Mouse (Mus musculus) intestine, embryonic 15.5 days (tissue): ENCODE data around the gene Tmco3. TPM values are rescaled to one million over a fixed set of nuclear protein-coding genes. Genes with fewer than 3 reads are reported as not detected.
A peak's percentile ranks its signal among the peaks of the same experiment; 100 is the strongest.

ENCODE experiments used
- ATAC-seq: fragments of 200-750 bp; cut with Nextera tagmentation; 2 replicates; pipeline ENCODE4 v1.8.0; 2017; ENCODE audit warnings: moderate TSS enrichment, moderate library complexity
- H3K27ac ChIP-seq: fragments of 300-500 bp; sonication (generic); 2 replicates; pipeline ENCODE4 v1.5.1; 2015; ENCODE audit warnings: mild to moderate bottlenecking, inconsistent platforms
- H3K27me3 ChIP-seq: fragments of 300-500 bp; sonication (generic); replicated peaks from 2 replicates; pipeline ENCODE4 v1.6.1; 2015; ENCODE audit warnings: inconsistent platforms
- H3K36me3 ChIP-seq: fragments of 300-500 bp; sonication (generic); 2 replicates; pipeline ENCODE4 v1.6.1; 2015; ENCODE audit warnings: inconsistent platforms
- H3K4me1 ChIP-seq: fragments of 300-500 bp; sonication (generic); replicated peaks from 2 replicates; pipeline ENCODE4 v1.6.1; 2015; ENCODE audit warnings: inconsistent platforms
- H3K4me2 ChIP-seq: fragments of 300-500 bp; sonication (generic); replicated peaks from 2 replicates; pipeline ENCODE4 v1.6.1; 2015; ENCODE audit warnings: mild to moderate bottlenecking, inconsistent platforms
- H3K4me3 ChIP-seq: fragments of 300-500 bp; sonication (generic); replicated peaks from 2 replicates; pipeline ENCODE4 v1.5.1; 2015; ENCODE audit warnings: inconsistent platforms
- H3K9ac ChIP-seq: fragments of 300-500 bp; sonication (generic); 2 replicates; pipeline ENCODE4 v1.6.1; 2015; ENCODE audit warnings: inconsistent platforms
- H3K9me3 ChIP-seq: fragments of 300-500 bp; sonication (generic); 2 replicates; pipeline ENCODE4 v1.6.1; 2016; ENCODE audit warnings: inconsistent platforms
- WGBS: fragments of 180-500 bp; shearing (Covaris S2); methylation state at CpG from one replicate; pipeline ENCODE4 v1.1.7; 2015; 5-methylcytosine and 5-hydroxymethylcytosine counted together
- polyA plus RNA-seq: library from polyadenylated mRNA; unstranded; fragments of >200 nt; fragmentation: Nextera tagmentation; extraction: Ambion mirVana; gene quantifications from 2 replicates; pipeline ENCODE4 v1.2.1, GENCODE M21; 2015

Gene Tmco3
- polyA plus RNA-seq, result 30.7 TPM in 2 replicates

GRCm38 (mm10) chr8:13287692-13288623 is at the start of gene Tmco3, which contains the start of gene Dcun1d2:
TSS of gene Tmco3 (plus strand) at chr8:13288190.
TSS of gene Dcun1d2 (minus strand) at chr8:13288131.
- H3K9me3 ChIP-seq, result no peaks in the 10 kb centered on the region
- 0 out of 2 replicates have a peak, but pooled peaks cover 3% of the 10 kb centered on the region for H3K36me3 ChIP-seq
- ATAC-seq, result peak; percentile 95
- H3K4me1 ChIP-seq, result peaks cover 5% of the 10 kb centered on the region
- H3K9ac ChIP-seq, result peak within 1 kb of the TSS; percentile 79
- no peaks in the 10 kb centered on the region for H3K27me3 ChIP-seq
- H3K27ac ChIP-seq, result peak within 1 kb of the TSS; percentile 95
- H3K4me2 ChIP-seq, result peak within 1 kb of the TSS; percentile 94
- under 1% methylated on average over 79 of the region's 79 CpGs for WGBS
- peak within 1 kb of the TSS; percentile 81 for H3K4me3 ChIP-seq

GRCm38 (mm10) chr8:13240055-13240454 is 47.9 kb upstream of the Tmco3 start:
- H3K27ac ChIP-seq, result no peak overlapping the region
- no peaks in the 10 kb centered on the region for H3K9me3 ChIP-seq
- no peak overlapping the region for H3K4me2 ChIP-seq
- H3K9ac ChIP-seq, result no peak overlapping the region
- no peaks in the 10 kb centered on the region for H3K27me3 ChIP-seq
- no peaks in the 10 kb centered on the region for H3K36me3 ChIP-seq
- ATAC-seq, result no peak
- no peaks in the 10 kb centered on the region for H3K4me1 ChIP-seq
- H3K4me3 ChIP-seq, result no peak overlapping the region
- 90% methylated on average over 9 of the region's 9 CpGs for WGBS

- 73% methylated on average over 7 of the region's 7 CpGs for WGBS
Measured at GRCm38 (mm10) chr8:13240691-13241090, 47.3 kb upstream of the Tmco3 start.

GRCm38 (mm10) chr8:13242985-13243870 is 44.8 kb upstream of the Tmco3 start:
- WGBS, result 78% methylated on average over 10 of the region's 10 CpGs
- no peak overlapping the region for H3K9ac ChIP-seq
- no peak overlapping the region for H3K27ac ChIP-seq
- no peaks in the 10 kb centered on the region for H3K9me3 ChIP-seq
- no peaks in the 10 kb centered on the region for H3K4me1 ChIP-seq
- no peaks in the 10 kb centered on the region for H3K27me3 ChIP-seq
- no peak overlapping the region for H3K4me3 ChIP-seq
- no peaks in the 10 kb centered on the region for H3K36me3 ChIP-seq
- H3K4me2 ChIP-seq, result no peak overlapping the region
- no peak for ATAC-seq

More at GRCm38 (mm10) chr8:13240691-13241090, 47.3 kb upstream of the Tmco3 start:
- Histone ChIP-seq H3K36me3 (no peaks in the 10 kb centered on the region), H3K9me3 (no peaks in the 10 kb centered on the region), H3K4me3 (no peak overlapping the region), H3K4me1 (no peaks in the 10 kb centered on the region), H3K9ac (no peak overlapping the region), H3K27ac (no peak overlapping the region), H3K27me3 (no peaks in the 10 kb centered on the region), H3K4me2 (no peak overlapping the region)
- ATAC-seq, result no peak

GRCm38 (mm10) chr8:13244343-13244880 is 43.6 kb upstream of the Tmco3 start:
- H3K4me1 ChIP-seq, result no peaks in the 10 kb centered on the region
- no peaks in the 10 kb centered on the region for H3K9me3 ChIP-seq
- no peak for ATAC-seq
- H3K27ac ChIP-seq, result no peak overlapping the region
- H3K9ac ChIP-seq, result no peak overlapping the region
- no peak overlapping the region for H3K4me3 ChIP-seq
- no peaks in the 10 kb centered on the region for H3K36me3 ChIP-seq
- H3K4me2 ChIP-seq, result no peak overlapping the region
- 87% methylated on average over 11 of the region's 11 CpGs for WGBS
- no peaks in the 10 kb centered on the region for H3K27me3 ChIP-seq

GRCm38 (mm10) chr8:13252837-13253236 is 35.2 kb upstream of the Tmco3 start:
- Histone ChIP-seq H3K9ac (no peak overlapping the region), H3K4me2 (no peak overlapping the region), H3K9me3 (no peaks in the 10 kb centered on the region), H3K27me3 (no peaks in the 10 kb centered on the region), H3K4me3 (no peak overlapping the region), H3K36me3 (peaks cover 10% of the 10 kb centered on the region), H3K4me1 (no peaks in the 10 kb centered on the region), H3K27ac (no peak overlapping the region)
- no peak for ATAC-seq
- WGBS, result 86% methylated on average over 13 of the region's 13 CpGs

- Histone ChIP-seq H3K27ac (no peak overlapping the region), H3K4me2 (no peak overlapping the region), H3K9ac (no peak overlapping the region), H3K9me3 (no peaks in the 10 kb centered on the region), H3K36me3 (peaks cover 10% of the 10 kb centered on the region), H3K27me3 (no peaks in the 10 kb centered on the region), H3K4me3 (no peak overlapping the region), H3K4me1 (no peaks in the 10 kb centered on the region)
- 66% methylated on average over 5 of the region's 5 CpGs for WGBS
- ATAC-seq, result no peak
Measured at GRCm38 (mm10) chr8:13253413-13253812, 34.6 kb upstream of the Tmco3 start.

- Histone ChIP-seq H3K9me3 (no peaks in the 10 kb centered on the region), H3K4me2 (no peak within 1 kb of the TSS), H3K27ac (no peak within 1 kb of the TSS), H3K27me3 (no peaks in the 10 kb centered on the region), H3K9ac (no peak within 1 kb of the TSS), H3K4me3 (no peak within 1 kb of the TSS), H3K4me1 (no peaks in the 10 kb centered on the region), H3K36me3 (peaks cover 10% of the 10 kb centered on the region)
- peak; percentile 86 for ATAC-seq
- 37% methylated on average over 8 of the region's 8 CpGs for WGBS
Measured at GRCm38 (mm10) chr8:13254019-13254418, 34.0 kb upstream of the Tmco3 start, which contains the start of gene Adprhl1. TSS of gene Adprhl1 (minus strand) at chr8:13254162.

- ATAC-seq, result no peak
- H3K27me3 ChIP-seq, result no peaks in the 10 kb centered on the region
- H3K36me3 ChIP-seq, result peaks cover 3% of the 10 kb centered on the region; the same call in 1 of the 2 replicates
- no peak overlapping the region for H3K27ac ChIP-seq
- no peaks in the 10 kb centered on the region for H3K9me3 ChIP-seq
- no peak overlapping the region for H3K4me2 ChIP-seq
- no peak overlapping the region for H3K4me3 ChIP-seq
- no peaks in the 10 kb centered on the region for H3K4me1 ChIP-seq
- no peak overlapping the region for H3K9ac ChIP-seq
- WGBS, result 71% methylated on average over 3 of the region's 3 CpGs
Measured at GRCm38 (mm10) chr8:13263376-13263775, 24.6 kb upstream of the Tmco3 start.

- 63% methylated on average over 2 of the region's 2 CpGs for WGBS
- no peak for ATAC-seq
- no peak overlapping the region for H3K27ac ChIP-seq
- peaks cover 11% of the 10 kb centered on the region for H3K36me3 ChIP-seq
- H3K9ac ChIP-seq, result no peak overlapping the region
- no peaks in the 10 kb centered on the region for H3K9me3 ChIP-seq
- no peak overlapping the region for H3K4me3 ChIP-seq
- H3K27me3 ChIP-seq, result no peaks in the 10 kb centered on the region
- no peaks in the 10 kb centered on the region for H3K4me1 ChIP-seq
- no peak overlapping the region for H3K4me2 ChIP-seq
Measured at GRCm38 (mm10) chr8:13267566-13267965, 20.4 kb upstream of the Tmco3 start.

- H3K36me3 ChIP-seq, result peaks cover 11% of the 10 kb centered on the region
- H3K4me3 ChIP-seq, result no peak overlapping the region
- 91% methylated on average over 5 of the region's 5 CpGs for WGBS
- ATAC-seq, result no peak
- H3K9ac ChIP-seq, result no peak overlapping the region
- H3K4me1 ChIP-seq, result no peaks in the 10 kb centered on the region
- no peaks in the 10 kb centered on the region for H3K27me3 ChIP-seq
- no peak overlapping the region for H3K27ac ChIP-seq
- H3K4me2 ChIP-seq, result no peak overlapping the region
- H3K9me3 ChIP-seq, result no peaks in the 10 kb centered on the region
Measured at GRCm38 (mm10) chr8:13272834-13273233, 15.2 kb upstream of the Tmco3 start.

GRCm38 (mm10) chr8:13276941-13277447 is 11.0 kb upstream of the Tmco3 start:
- Histone ChIP-seq H3K36me3 (no peaks in the 10 kb centered on the region), H3K9ac (no peak overlapping the region), H3K9me3 (no peaks in the 10 kb centered on the region), H3K4me3 (no peak overlapping the region), H3K4me2 (no peak overlapping the region), H3K27ac (no peak overlapping the region), H3K4me1 (no peaks in the 10 kb centered on the region), H3K27me3 (no peaks in the 10 kb centered on the region)
- ATAC-seq, result no peak
- 78% methylated on average over 5 of the region's 5 CpGs for WGBS
